Mouse (Mus musculus): ENCODE measurements around the gene Olfr1208.

Gene Olfr1208

GRCm38 (mm10) chr2:88902211-88902610 lies at the start of gene Olfr1208:
Olfr1208 (minus strand) TSS chr2:88902311.
- DNase-seq (ENCODE audit: low spot score): no peak

GRCm38 (mm10) chr2:88938011-88938410 lies 35.9 kb upstream of the Olfr1208 start, which contains the start of gene Olfr1211:
Olfr1211 (minus strand) TSS chr2:88938111.
- no peak for DNase-seq (ENCODE audit: low spot score)

- no peak for DNase-seq (ENCODE audit: low spot score)
These were observed 12.9 kb upstream of the Olfr1208 start, which contains the start of gene Olfr1209 for GRCm38 (mm10) chr2:88915057-88915456. Olfr1209 (minus strand) TSS chr2:88915157.

- DNase-seq (ENCODE audit: low spot score): no peak
These were observed 39.2 kb downstream of the Olfr1208 start, which contains the start of gene Olfr1206 for GRCm38 (mm10) chr2:88862931-88863330. Olfr1206 (plus strand) TSS chr2:88863231.

DNA sequence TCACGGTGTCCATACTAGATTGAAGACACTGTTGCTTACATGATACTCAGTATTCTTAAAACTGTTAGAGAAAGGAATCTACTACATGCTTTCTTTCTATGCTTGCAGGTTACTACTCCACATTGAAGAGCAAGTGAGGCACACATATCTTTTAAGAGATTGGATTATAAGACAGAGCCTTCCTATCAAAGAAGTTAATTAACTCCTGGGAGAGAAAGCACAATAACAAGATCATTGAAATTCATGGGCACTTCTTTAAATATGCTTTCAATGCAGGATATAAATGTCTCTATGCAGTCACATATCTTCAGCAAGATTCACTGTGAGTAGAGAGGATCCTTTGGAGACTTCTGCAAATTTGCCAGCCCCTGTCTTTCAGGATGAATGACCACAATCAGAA lies 53.1 kb downstream of the Olfr1208 start, which contains the start of gene Olfr1204:
Olfr1204 (plus strand) TSS at position 301 of the 400 bp plus-strand sequence.
- DNase-seq (ENCODE audit: low spot score): no peak

Data from testis, postnatal 14 days (tissue).